In the genomic region with DNA sequence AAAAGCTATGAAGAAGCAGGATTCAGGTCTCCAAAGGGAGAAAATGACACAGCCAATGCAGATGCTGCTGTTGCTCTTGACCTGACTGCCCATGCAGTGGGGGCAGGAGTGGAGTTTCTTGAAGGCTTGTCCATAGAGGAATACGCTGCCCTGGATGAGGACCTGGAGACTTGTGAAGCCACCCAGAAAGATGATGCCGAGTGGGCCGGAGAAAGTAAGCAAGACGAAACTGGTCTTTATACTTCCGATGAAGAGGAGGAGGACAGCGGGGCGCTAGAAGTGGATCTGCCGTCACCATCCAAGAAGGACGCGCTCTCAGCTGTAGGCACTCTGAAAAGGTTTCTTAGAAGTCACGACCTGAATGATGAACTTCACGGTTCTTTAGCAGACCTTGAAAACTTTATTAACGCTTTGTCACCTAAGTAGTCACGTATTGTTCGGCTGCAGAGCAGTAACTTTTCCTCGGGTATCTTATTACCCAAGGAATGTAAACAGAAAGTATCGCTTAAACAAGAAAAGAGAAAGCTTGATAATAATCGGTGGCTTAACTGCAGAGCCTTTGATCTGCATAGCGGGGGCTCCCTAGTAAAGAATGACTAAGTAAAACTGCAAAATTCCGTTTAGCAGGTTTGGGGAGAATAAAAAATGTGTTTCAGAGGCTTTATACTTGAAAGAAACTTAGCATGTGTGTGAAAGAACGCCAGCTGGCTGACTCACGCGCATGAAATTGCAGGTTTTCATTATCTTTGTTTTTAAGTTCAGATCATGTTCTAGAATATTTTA, we compare ENCODE assay signal across 8 mouse cellular contexts. TPM values are rescaled to one million over a fixed set of nuclear protein-coding genes. Genes with fewer than 3 reads are reported as not detected.
DNase-seq lines count a peak whose midpoint lies in the region; ATAC-seq and TF ChIP-seq lines count a peak whose summit lies in the region.

No protein-coding gene starts in this region.

- TF ChIP-seq CTCF in bone marrow macrophage, adult 2 months (IDR thresholded peaks at IDR 0.05; ENCODE audit: low read depth, low read length): no peak

- H3K27me3 ChIP-seq in hindbrain, embryonic 10.5 days (ENCODE audit: insufficient read depth, poor library complexity, severe bottlenecking): peaks cover 13% of the 10 kb centered on the region
- H3K27me3 ChIP-seq in liver, embryonic 12.5 days (replicated peaks): peaks cover 51% of the 10 kb centered on the region

- H3K4me1 ChIP-seq in bone marrow macrophage, adult 2 months (ENCODE audit: control insufficient read depth, insufficient read depth, low read length): peaks cover 11% of the 10 kb centered on the region
- H3K4me1 ChIP-seq in hindbrain, embryonic 10.5 days (replicated peaks): peaks cover 16% of the 10 kb centered on the region
- peaks cover 8% of the 10 kb centered on the region for H3K4me1 ChIP-seq in liver, embryonic 12.5 days

- H3K36me3 ChIP-seq in hindbrain, embryonic 10.5 days: no peaks in the 10 kb centered on the region
- no peaks in the 10 kb centered on the region for H3K36me3 ChIP-seq in liver, embryonic 12.5 days

- no peak overlapping the region for H3K27ac ChIP-seq in bone marrow macrophage, adult 2 months (ENCODE audit: insufficient read depth, low read depth, low read length)
- no peak overlapping the region for H3K27ac ChIP-seq in hindbrain, embryonic 10.5 days
- no peak overlapping the region for H3K27ac ChIP-seq in liver, embryonic 12.5 days

- 15% methylated on average over 23 of the region's 23 CpGs for WGBS in hindbrain, embryonic 10.5 days
- 5% methylated on average over 23 of the region's 23 CpGs for WGBS in liver, embryonic 12.5 days (ENCODE audit: insufficient replicate concordance)

- no peak for ATAC-seq in liver, embryonic 12.5 days
- ATAC-seq in granulocyte monocyte progenitor cell, adult 5-6 weeks (replicated peaks; ENCODE audit: poor library complexity, severe bottlenecking): no peak

- H3K9me3 ChIP-seq in hindbrain, embryonic 10.5 days: no peaks in the 10 kb centered on the region
- no peaks in the 10 kb centered on the region for H3K9me3 ChIP-seq in liver, embryonic 12.5 days (replicated peaks)

- no peak for TF ChIP-seq POLR2A in bone marrow macrophage, adult 2 months (IDR thresholded peaks at IDR 0.05; ENCODE audit: borderline replicate concordance, low read depth, low read length)

- H3K9ac ChIP-seq in liver, embryonic 12.5 days: no peak overlapping the region

- peak overlapping the region; percentile 65 for H3K4me2 ChIP-seq in liver, embryonic 12.5 days

- H3K4me3 ChIP-seq in bone marrow macrophage, adult 2 months (ENCODE audit: insufficient read depth, low read length): peak overlapping the region; percentile 2; the same call in 1 of the 2 replicates
- peak overlapping the region; percentile 39 for H3K4me3 ChIP-seq in hindbrain, embryonic 10.5 days
- peak overlapping the region; percentile 49 for H3K4me3 ChIP-seq in liver, embryonic 12.5 days

- peak; percentile 13 for DNase-seq in kidney, adult 18-20 months
- DNase-seq in kidney, adult 8-10 months: no peak
- DNase-seq in hindbrain, embryonic 10.5 days (ENCODE audit: low spot score): peak; percentile 16
- DNase-seq in right cerebral cortex, adult 2 months (ENCODE audit: low spot score in 2 of 2): peak; percentile 57 to 62
- no peak for DNase-seq in ovary, postnatal 10 days (ENCODE audit: low spot score)

RNA-seq across cellular contexts. Expression of gene Tigd4, which starts 1.7 kb away (rescaled TPM):
- not detected in 2 replicates for polyA plus RNA-seq in bone marrow macrophage, adult 2 months (2012; ENCODE audit: insufficient read depth, insufficient read length, missing spikeins)
- polyA plus RNA-seq in hindbrain, embryonic 10.5 days (2016; fragmentation: Nextera tagmentation; extraction: Ambion mirVana): not detected in 2 replicates
- polyA plus RNA-seq in liver, embryonic 12.5 days (2016; fragmentation: Nextera tagmentation; extraction: Ambion mirVana): 0.04 TPM in 1 of 2 replicates, not detected in the other
- not detected in 2 replicates for total RNA-seq in granulocyte monocyte progenitor cell, adult 5-6 weeks (2014; fragmentation: Nextera tagmentation)
- not detected in 2 replicates for total RNA-seq in granulocyte monocyte progenitor cell, adult 5-6 weeks (2017)

RNA-seq across cellular contexts. Expression of gene Arfip1, which starts 12.7 kb away (rescaled TPM):
- 38.8 and 48.7 TPM in 2 replicates for polyA plus RNA-seq in bone marrow macrophage, adult 2 months (2012; ENCODE audit: insufficient read depth, insufficient read length, missing spikeins)
- 24.5 and 31.5 TPM in 2 replicates for polyA plus RNA-seq in hindbrain, embryonic 10.5 days (2016; fragmentation: Nextera tagmentation; extraction: Ambion mirVana)
- polyA plus RNA-seq in liver, embryonic 12.5 days (2016; fragmentation: Nextera tagmentation; extraction: Ambion mirVana): 16.5 and 16.9 TPM in 2 replicates
- 11.5 and 18.5 TPM in 2 replicates for total RNA-seq in granulocyte monocyte progenitor cell, adult 5-6 weeks (2014; fragmentation: Nextera tagmentation)
- 40.3 and 49.1 TPM in 2 replicates for total RNA-seq in granulocyte monocyte progenitor cell, adult 5-6 weeks (2017)

Comparison
In these comparisons a context has a peak if more than half of its experiments do, and no peak if none do; other contexts are left out.
1. DNase-seq: peak in kidney, adult 18-20 months (single experiment), hindbrain, embryonic 10.5 days (single experiment) and right cerebral cortex, adult 2 months (2 of 2); none in kidney, adult 8-10 months (0 of 2) and ovary, postnatal 10 days (single experiment).
2. Peak in every context shown above with its lines, with median percentiles within 50 percentile points of each other: H3K4me3 ChIP-seq.